Mouse (Mus musculus) myocyte (in vitro differentiated cells): ENCODE measurements around the gene Slc19a3. TPM values are rescaled to one million over a fixed set of nuclear protein-coding genes. Genes with fewer than 3 reads are reported as not detected.

Experiments used
- H3K27me3 ChIP-seq: one replicate; pipeline ENCODE4 v1.6.1; 2011; ENCODE audit not compliant: control insufficient read depth, insufficient read depth, insufficient read length
- H3K36me3 ChIP-seq: one replicate; pipeline ENCODE4 v1.6.1; 2011; ENCODE audit not compliant: control insufficient read depth, insufficient read depth
- H3K4me2 ChIP-seq: one replicate; pipeline ENCODE4 v1.6.1; 2011; ENCODE audit warnings: low read depth, control low read depth
- H3K4me3 ChIP-seq: one replicate; pipeline ENCODE4 v1.5.1; 2011; ENCODE audit warnings: mild to moderate bottlenecking, control low read depth, moderate library complexity
- H3K79me2 ChIP-seq: one replicate; pipeline ENCODE4 v1.6.1; 2011; ENCODE audit not compliant: control insufficient read depth, insufficient read depth
- H3ac ChIP-seq: one replicate; pipeline ENCODE4 v1.6.1; 2011; ENCODE audit not compliant: control insufficient read depth, insufficient read length
- CEBPB ChIP-seq: IDR thresholded peaks from 2 replicates; pipeline ENCODE4 v1.6.1; 2011; ENCODE audit warnings: mild to moderate bottlenecking, moderate library complexity; ENCODE audit not compliant: poor library complexity, insufficient read depth, severe bottlenecking
- E2F4 ChIP-seq: IDR thresholded peaks from one replicate; pipeline ENCODE4 v1.6.1; 2011; ENCODE audit warnings: mild to moderate bottlenecking, control low read depth, moderate library complexity; ENCODE audit not compliant: insufficient read depth
- MAX ChIP-seq: IDR thresholded peaks from one replicate; pipeline ENCODE4 v1.6.1; 2011; ENCODE audit warnings: low read depth, mild to moderate bottlenecking, control low read depth
- MYOD1 ChIP-seq, 3 experiments: IDR thresholded peaks; one replicate each; pipeline ENCODE4 v1.6.1; 2011; ENCODE audit warnings: control low read depth in 2 of 3, low read depth in 2 of 3, mild to moderate bottlenecking in 2 of 3, moderate library complexity in 1 of 3; ENCODE audit not compliant: insufficient read length in 2 of 3, control insufficient read depth in 1 of 3
- MYOG ChIP-seq, 3 experiments: IDR thresholded peaks; one replicate each; pipeline ENCODE4 v1.6.1; 2011; ENCODE audit warnings: control low read depth in 2 of 3, low read depth in 2 of 3, mild to moderate bottlenecking in 2 of 3; ENCODE audit not compliant: insufficient read length in 2 of 3, control insufficient read depth in 1 of 3, insufficient read depth in 1 of 3
- POLR2A ChIP-seq: IDR thresholded peaks from one replicate; pipeline ENCODE4 v1.6.1; 2011; ENCODE audit warnings: low read depth, mild to moderate bottlenecking, control low read depth, moderate library complexity; ENCODE audit not compliant: insufficient read length
- POLR2AphosphoS2 ChIP-seq: IDR thresholded peaks from one replicate; pipeline ENCODE4 v1.6.1; 2011; ENCODE audit warnings: low read depth, control low read depth; ENCODE audit not compliant: insufficient read length
- REST ChIP-seq: IDR thresholded peaks from one replicate; pipeline ENCODE4 v1.6.1; 2011; ENCODE audit warnings: mild to moderate bottlenecking, control low read depth, moderate library complexity; ENCODE audit not compliant: insufficient read depth, insufficient read length
- SRF ChIP-seq: IDR thresholded peaks from one replicate; pipeline ENCODE4 v1.6.1; 2011; ENCODE audit warnings: low read depth; ENCODE audit not compliant: control insufficient read depth, insufficient read length
- TCF12 ChIP-seq: IDR thresholded peaks from one replicate; pipeline ENCODE4 v1.6.1; 2011; ENCODE audit warnings: mild to moderate bottlenecking, control low read depth; ENCODE audit not compliant: poor library complexity, insufficient read depth, severe bottlenecking
- TCF3 ChIP-seq: IDR thresholded peaks from one replicate; pipeline ENCODE4 v1.6.1; 2011; ENCODE audit warnings: low read depth, control low read depth; ENCODE audit not compliant: insufficient read length
- USF1 ChIP-seq: IDR thresholded peaks from one replicate; pipeline ENCODE4 v1.6.1; 2011; ENCODE audit warnings: low read depth, mild to moderate bottlenecking, control low read depth, moderate library complexity
- polyA plus RNA-seq: library from polyadenylated mRNA; unstranded; fragments of >200 nt; fragmentation: generic; extraction: Trizol; gene quantifications from one replicate; pipeline ENCODE4 v1.2.1, GENCODE M21; 2012; ENCODE audit warnings: missing spikeins

Gene Slc19a3
- polyA plus RNA-seq, 1 experiment, result 0.07 TPM

- Histone ChIP-seq H3K27me3 (peaks cover 6% of the 10 kb centered on the region), H3ac (no peak overlapping the region), H3K4me2 (no peak overlapping the region), H3K4me3 (no peak overlapping the region), H3K79me2 (no peaks in the 10 kb centered on the region), H3K36me3 (no peaks in the 10 kb centered on the region)
- TF ChIP-seq USF1, result no peak
- no peak for TF ChIP-seq TCF12
- no peak for TF ChIP-seq MYOG (IDR thresholded peaks at IDR 0.05; ENCODE audit: control insufficient read depth in 1 of 3, insufficient read depth in 1 of 3, insufficient read length in 2 of 3, low read depth in 2 of 3)
- no peak for TF ChIP-seq TCF3
- TF ChIP-seq CEBPB, result no peak
- no peak for TF ChIP-seq E2F4
- TF ChIP-seq SRF, result no peak
- no peak for TF ChIP-seq MYOD1 (IDR thresholded peaks at IDR 0.05; ENCODE audit: control insufficient read depth in 1 of 3, insufficient read length in 2 of 3, low read depth in 2 of 3)
These were observed 1.2 kb downstream of the Slc19a3 start for GRCm38 (mm10) chr1:83036892-83037667.

DNA sequence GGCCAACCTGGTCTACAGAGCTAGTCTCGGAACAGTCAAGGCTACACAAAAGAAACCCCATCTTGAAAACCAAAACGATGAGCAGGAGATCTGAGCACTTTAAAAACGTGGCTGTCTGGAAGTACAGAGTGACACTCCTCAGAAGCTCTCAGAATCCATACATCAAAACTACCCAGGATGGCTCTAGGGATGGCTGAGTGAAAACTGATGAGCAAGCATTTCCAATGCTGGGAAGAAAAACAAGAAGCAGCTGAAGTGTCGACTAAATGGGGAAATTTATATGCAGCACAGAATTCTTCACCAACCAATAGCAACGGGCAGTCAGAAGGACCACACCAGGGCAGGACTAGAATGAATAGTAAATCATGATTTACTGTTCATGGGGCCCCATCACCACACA is 3.7 kb downstream of the Slc19a3 start:
- no peak overlapping the region for H3K4me2 ChIP-seq
- no peaks in the 10 kb centered on the region for H3K79me2 ChIP-seq
- peaks cover 5% of the 10 kb centered on the region for H3K27me3 ChIP-seq
- no peak for TF ChIP-seq MYOG (IDR thresholded peaks at IDR 0.05; ENCODE audit: control insufficient read depth in 1 of 3, insufficient read depth in 1 of 3, insufficient read length in 2 of 3, low read depth in 2 of 3)
- TF ChIP-seq REST, result no peak
- no peak for TF ChIP-seq TCF12
- TF ChIP-seq USF1, result no peak
- TF ChIP-seq POLR2A, result no peak
- no peak for TF ChIP-seq TCF3
- TF ChIP-seq SRF, result no peak
- TF ChIP-seq POLR2AphosphoS2, result no peak
- TF ChIP-seq E2F4, result no peak
- TF ChIP-seq MYOD1 (IDR thresholded peaks at IDR 0.05; ENCODE audit: control insufficient read depth in 1 of 3, insufficient read length in 2 of 3, low read depth in 2 of 3), result no peak
- TF ChIP-seq MAX, result no peak
- no peak for TF ChIP-seq CEBPB
- H3ac ChIP-seq, result no peak overlapping the region
- H3K4me3 ChIP-seq, result no peak overlapping the region
- H3K36me3 ChIP-seq, result no peaks in the 10 kb centered on the region

GRCm38 (mm10) chr1:83032508-83032907 is 5.7 kb downstream of the Slc19a3 start:
- Histone ChIP-seq H3K79me2 (no peaks in the 10 kb centered on the region), H3K4me3 (no peak overlapping the region), H3ac (no peak overlapping the region), H3K27me3 (no peaks in the 10 kb centered on the region), H3K36me3 (no peaks in the 10 kb centered on the region), H3K4me2 (peak overlapping the region; percentile 40)
- TF ChIP-seq SRF (no peak), TCF12 (no peak), USF1 (no peak), REST (no peak), POLR2A (no peak), POLR2AphosphoS2 (no peak), MYOG (IDR thresholded peaks at IDR 0.05; ENCODE audit: control insufficient read depth in 1 of 3, insufficient read depth in 1 of 3, insufficient read length in 2 of 3, low read depth in 2 of 3) (no peak), MAX (no peak), CEBPB (no peak), E2F4 (no peak), MYOD1 (IDR thresholded peaks at IDR 0.05; ENCODE audit: control insufficient read depth in 1 of 3, insufficient read length in 2 of 3, low read depth in 2 of 3) (no peak), TCF3 (no peak)

DNA sequence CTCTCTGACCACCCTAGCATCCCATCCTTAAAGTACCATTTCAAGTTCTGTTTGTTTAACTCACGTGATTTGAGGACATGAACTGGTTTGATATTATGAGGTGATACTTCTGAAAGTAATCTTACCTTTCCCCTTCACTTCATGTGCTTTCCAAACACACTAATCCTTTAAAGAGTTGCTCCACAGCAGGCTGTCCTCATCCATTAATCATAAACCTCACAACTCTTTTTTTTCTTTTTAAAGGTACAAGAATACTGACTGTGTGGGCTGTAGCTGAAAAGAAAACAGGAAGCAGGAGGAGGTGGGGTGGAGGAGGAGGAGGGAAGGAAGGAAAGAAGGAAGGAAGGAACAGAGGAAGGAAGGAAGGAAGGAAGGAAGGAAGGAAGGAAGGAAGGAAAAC is 6.3 kb downstream of the Slc19a3 start:
- no peak overlapping the region for H3ac ChIP-seq
- no peaks in the 10 kb centered on the region for H3K79me2 ChIP-seq
- H3K36me3 ChIP-seq, result no peaks in the 10 kb centered on the region
- no peak for TF ChIP-seq SRF
- TF ChIP-seq MYOD1 (IDR thresholded peaks at IDR 0.05; ENCODE audit: control insufficient read depth in 1 of 3, insufficient read length in 2 of 3, low read depth in 2 of 3), result no peak
- no peak for TF ChIP-seq TCF3
- no peak for TF ChIP-seq USF1
- TF ChIP-seq E2F4, result no peak
- no peaks in the 10 kb centered on the region for H3K27me3 ChIP-seq
- no peak overlapping the region for H3K4me3 ChIP-seq
- H3K4me2 ChIP-seq, result peak overlapping the region; percentile 40

DNA sequence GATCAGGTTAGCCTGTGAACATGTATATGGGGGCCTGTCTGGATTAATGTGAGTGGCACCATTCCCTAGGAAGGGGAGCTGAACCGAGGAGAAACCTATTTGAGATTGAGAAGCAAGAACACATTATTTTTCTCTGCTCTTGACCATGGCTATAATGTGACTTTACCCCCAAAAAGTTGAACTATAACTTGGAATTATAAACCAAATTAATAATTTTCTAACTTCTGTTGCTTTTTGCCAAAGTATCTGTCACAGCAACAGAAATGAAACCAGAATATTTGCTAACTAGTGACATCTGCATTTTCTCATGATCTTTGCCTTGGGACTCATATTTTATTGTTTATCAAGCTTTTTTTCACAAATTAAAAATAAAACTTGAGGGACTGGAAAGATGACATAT is 21.7 kb downstream of the Slc19a3 start:
- TF ChIP-seq E2F4 (no peak), TCF3 (no peak), MYOD1 (IDR thresholded peaks at IDR 0.05; ENCODE audit: control insufficient read depth in 1 of 3, insufficient read length in 2 of 3, low read depth in 2 of 3) (no peak), POLR2AphosphoS2 (no peak), REST (no peak)
- H3K4me2 ChIP-seq, result no peak overlapping the region
- H3K79me2 ChIP-seq, result no peaks in the 10 kb centered on the region
- H3K27me3 ChIP-seq, result no peaks in the 10 kb centered on the region
- no peak overlapping the region for H3ac ChIP-seq
- H3K4me3 ChIP-seq, result no peak overlapping the region
- no peaks in the 10 kb centered on the region for H3K36me3 ChIP-seq
